Mouse (Mus musculus): Measurements from ENCODE around the gene F8. TPM values are rescaled to one million over a fixed set of nuclear protein-coding genes. Genes with fewer than 3 reads are reported as not detected.

F8 gene
- 2.0 and 2.2 TPM in 2 replicates for polyA plus RNA-seq (2016; fragmentation: Nextera tagmentation; extraction: Ambion mirVana)

DNA sequence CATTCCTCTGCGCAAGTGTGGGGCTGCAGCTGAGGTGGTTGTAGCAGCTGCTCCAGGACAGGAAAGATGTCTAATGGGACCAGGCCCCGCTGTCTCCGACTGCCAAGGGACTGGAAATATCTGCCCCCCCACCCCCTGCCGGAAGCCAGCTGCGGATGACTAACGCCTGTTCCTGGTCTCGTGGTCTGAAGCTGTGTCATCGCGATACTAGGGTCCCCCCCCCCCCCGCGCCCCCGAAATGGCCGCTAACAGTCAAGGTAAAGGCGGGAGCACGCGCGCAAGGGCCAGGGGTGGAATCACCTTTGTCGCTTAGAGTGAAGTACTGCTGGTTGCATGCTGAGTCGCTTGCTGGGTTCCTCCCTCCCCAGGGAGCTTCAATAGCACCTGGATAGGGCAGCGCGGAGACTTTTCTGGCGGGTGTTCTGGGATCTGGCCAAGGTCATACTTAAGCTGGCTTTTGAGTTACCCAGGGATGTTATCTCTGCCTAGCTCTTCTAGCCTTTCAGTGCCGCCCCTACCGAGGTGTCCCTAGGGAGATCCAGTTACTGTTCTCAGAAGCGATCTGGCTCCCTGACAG is at the start of gene F8, which contains the start of gene Fundc2:
TSS of gene F8 (minus strand) at position 421 of the 577 bp plus-strand sequence.
TSS of gene Fundc2 (plus strand) at position 205 of the 577 bp plus-strand sequence.
- WGBS = 12% methylated on average over 25 of the region's 25 CpGs
- no peaks in the 10 kb centered on the region for H3K4me1 ChIP-seq
- ATAC-seq (ENCODE audit: insufficient number of reproducible peaks, insufficient read depth, low FRiP score, low TSS enrichment) = peak; percentile 95
- peak within 1 kb of the TSS; percentile 40 for H3K4me2 ChIP-seq (replicated peaks)
- H3K36me3 ChIP-seq = no peaks in the 10 kb centered on the region
- no peaks in the 10 kb centered on the region for H3K27me3 ChIP-seq
- peak within 1 kb of the TSS; percentile 57 for H3K9ac ChIP-seq
- H3K27ac ChIP-seq = 0 out of 2 replicates have a peak within 1 kb of the TSS, but pooled peaks have one; percentile 57
- no peaks in the 10 kb centered on the region for H3K9me3 ChIP-seq
- peak within 1 kb of the TSS; percentile 45 for H3K4me3 ChIP-seq

- ATAC-seq (ENCODE audit: insufficient number of reproducible peaks, insufficient read depth, low FRiP score, low TSS enrichment) = peak; percentile 99
- Histone ChIP-seq H3K9me3 (no peaks in the 10 kb centered on the region), H3K9ac (peak within 1 kb of the TSS; percentile 61), H3K4me1 (no peaks in the 10 kb centered on the region), H3K4me2 (replicated peaks) (peak within 1 kb of the TSS; percentile 46), H3K27me3 (no peaks in the 10 kb centered on the region), H3K4me3 (peak within 1 kb of the TSS; percentile 47), H3K27ac (peak within 1 kb of the TSS; percentile 86), H3K36me3 (no peaks in the 10 kb centered on the region)
- 18% methylated on average over 52 of the region's 52 CpGs for WGBS
Observed at GRCm38 (mm10) chrX:75415936-75416785, 33.7 kb upstream of the F8 start, which contains the start of the genes Cmc4, Mtcp1 and Brcc3. Gene Cmc4, minus strand, starts transcription at chrX:75416584. Gene Mtcp1, minus strand, starts transcription at chrX:75416588. Gene Brcc3, plus strand, starts transcription at chrX:75416628.

- Histone ChIP-seq H3K36me3 (no peaks in the 10 kb centered on the region), H3K27ac (no peak overlapping the region), H3K4me2 (replicated peaks) (no peak overlapping the region), H3K9me3 (no peaks in the 10 kb centered on the region), H3K4me3 (no peak overlapping the region), H3K9ac (no peak overlapping the region), H3K27me3 (no peaks in the 10 kb centered on the region), H3K4me1 (no peaks in the 10 kb centered on the region)
- no peak for ATAC-seq (ENCODE audit: insufficient number of reproducible peaks, insufficient read depth, low FRiP score, low TSS enrichment)
- WGBS = 86% methylated on average over 1 of the region's 1 CpGs
Observed at GRCm38 (mm10) chrX:75409711-75410110, 27.3 kb upstream of the F8 start.

- no peak overlapping the region for H3K4me3 ChIP-seq
- no peak for ATAC-seq (ENCODE audit: insufficient number of reproducible peaks, insufficient read depth, low FRiP score, low TSS enrichment)
Observed at GRCm38 (mm10) chrX:75403350-75403749, 20.9 kb upstream of the F8 start.

DNA sequence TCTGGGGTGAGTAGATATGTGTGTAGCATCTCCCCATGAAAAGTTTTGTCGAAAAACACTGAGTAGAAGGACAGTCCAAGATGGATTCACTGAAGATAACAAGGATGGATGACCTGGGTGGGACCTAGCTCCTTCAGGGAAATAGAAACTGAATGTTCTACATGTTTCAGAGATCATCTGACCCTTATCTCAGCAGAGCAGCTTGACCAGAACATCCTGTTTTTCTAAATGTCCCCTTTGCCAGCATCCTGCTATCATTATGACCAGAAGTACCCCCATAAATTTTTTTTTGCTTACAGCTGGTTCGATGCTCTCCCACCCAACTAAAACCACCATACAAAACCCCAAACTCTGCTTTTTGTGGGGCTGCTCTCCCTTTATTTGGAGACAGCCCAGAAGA is 20.3 kb upstream of the F8 start:
- Histone ChIP-seq H3K4me1 (no peaks in the 10 kb centered on the region), H3K27me3 (no peaks in the 10 kb centered on the region), H3K9ac (no peak overlapping the region), H3K9me3 (no peaks in the 10 kb centered on the region), H3K36me3 (no peaks in the 10 kb centered on the region), H3K4me2 (replicated peaks) (no peak overlapping the region), H3K4me3 (no peak overlapping the region), H3K27ac (no peak overlapping the region)
- no peak for ATAC-seq (ENCODE audit: insufficient number of reproducible peaks, insufficient read depth, low FRiP score, low TSS enrichment)
- WGBS = 80% methylated on average over 2 of the region's 2 CpGs

More at GRCm38 (mm10) chrX:75403350-75403749, 20.9 kb upstream of the F8 start:
- H3K4me1 ChIP-seq = no peaks in the 10 kb centered on the region
- no peak overlapping the region for H3K27ac ChIP-seq
- no peak overlapping the region for H3K9ac ChIP-seq
- H3K4me2 ChIP-seq (replicated peaks) = no peak overlapping the region
- H3K36me3 ChIP-seq = no peaks in the 10 kb centered on the region
- H3K27me3 ChIP-seq = no peaks in the 10 kb centered on the region
- no peaks in the 10 kb centered on the region for H3K9me3 ChIP-seq

DNA sequence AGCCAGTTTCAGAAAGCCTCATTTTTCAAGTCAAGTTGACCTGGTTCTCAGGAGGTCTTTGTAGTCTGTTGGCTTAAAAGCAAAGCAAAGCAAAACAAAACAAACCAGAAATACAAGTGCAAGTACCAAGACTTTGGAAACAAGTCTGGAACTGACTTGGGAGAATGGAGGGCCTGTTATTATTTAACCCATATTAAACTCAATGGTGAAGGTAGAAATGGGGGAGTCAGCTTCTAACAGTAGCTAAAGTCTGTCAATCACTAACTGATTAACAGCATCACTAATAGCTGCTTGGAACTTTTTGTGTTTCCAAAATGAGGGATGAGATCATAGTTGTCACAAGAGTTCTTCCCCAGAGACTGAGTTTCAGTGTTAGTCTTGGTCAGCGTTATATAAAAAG is 17.1 kb upstream of the F8 start:
- no peak for ATAC-seq (ENCODE audit: insufficient number of reproducible peaks, insufficient read depth, low FRiP score, low TSS enrichment)
- Histone ChIP-seq H3K27ac (no peak overlapping the region), H3K36me3 (0 out of 2 replicates have a peak, but pooled peaks cover 3% of the 10 kb centered on the region), H3K4me3 (no peak overlapping the region), H3K9ac (no peak overlapping the region), H3K4me2 (replicated peaks) (no peak overlapping the region), H3K9me3 (no peaks in the 10 kb centered on the region), H3K4me1 (no peaks in the 10 kb centered on the region), H3K27me3 (no peaks in the 10 kb centered on the region)
- WGBS = 83% methylated on average over 1 of the region's 1 CpGs

GRCm38 (mm10) chrX:75381699-75382098 is 716 bp downstream of the F8 start:
- Histone ChIP-seq H3K36me3 (no peaks in the 10 kb centered on the region), H3K9ac (no peak overlapping the region), H3K27ac (no peak overlapping the region), H3K9me3 (no peaks in the 10 kb centered on the region), H3K4me2 (replicated peaks) (peak overlapping the region; percentile 40; the same call in 1 of the 2 replicates), H3K4me1 (no peaks in the 10 kb centered on the region), H3K4me3 (peak overlapping the region; percentile 45), H3K27me3 (no peaks in the 10 kb centered on the region)
- WGBS = 70% methylated on average over 5 of the region's 5 CpGs
- ATAC-seq (ENCODE audit: insufficient number of reproducible peaks, insufficient read depth, low FRiP score, low TSS enrichment) = no peak

GRCm38 (mm10) chrX:75381176-75381575 is 1.2 kb downstream of the F8 start:
- 80% methylated on average over 1 of the region's 1 CpGs for WGBS
- no peaks in the 10 kb centered on the region for H3K36me3 ChIP-seq
- no peaks in the 10 kb centered on the region for H3K9me3 ChIP-seq
- no peaks in the 10 kb centered on the region for H3K4me1 ChIP-seq
- H3K4me3 ChIP-seq = no peak overlapping the region
- no peak overlapping the region for H3K9ac ChIP-seq
- no peak overlapping the region for H3K4me2 ChIP-seq (replicated peaks)
- no peaks in the 10 kb centered on the region for H3K27me3 ChIP-seq
- no peak for ATAC-seq (ENCODE audit: insufficient number of reproducible peaks, insufficient read depth, low FRiP score, low TSS enrichment)
- no peak overlapping the region for H3K27ac ChIP-seq

DNA sequence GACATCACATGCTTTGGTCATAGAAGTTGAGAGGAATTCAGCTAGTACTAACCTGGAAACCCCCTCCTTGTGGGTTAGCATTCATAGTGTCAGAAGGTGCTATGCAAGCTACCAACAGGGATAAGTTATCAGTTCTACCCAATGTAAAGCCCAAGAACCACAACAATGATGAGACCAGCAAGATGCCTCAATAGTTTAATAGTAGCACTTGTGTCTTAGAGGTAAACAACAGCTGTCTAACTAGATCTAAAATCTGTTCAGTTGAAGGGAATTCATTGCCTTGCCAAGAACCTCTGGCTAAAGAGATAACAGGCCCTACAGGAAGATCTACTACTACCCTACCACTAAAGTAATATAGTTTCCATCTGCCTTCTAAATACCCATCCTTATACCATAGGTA is 5.6 kb downstream of the F8 start:
- Histone ChIP-seq H3K27ac (no peak overlapping the region), H3K4me3 (no peak overlapping the region), H3K36me3 (no peaks in the 10 kb centered on the region), H3K9ac (no peak overlapping the region), H3K4me1 (no peaks in the 10 kb centered on the region), H3K27me3 (no peaks in the 10 kb centered on the region), H3K4me2 (replicated peaks) (no peak overlapping the region), H3K9me3 (no peaks in the 10 kb centered on the region)
- no peak for ATAC-seq (ENCODE audit: insufficient number of reproducible peaks, insufficient read depth, low FRiP score, low TSS enrichment)

GRCm38 (mm10) chrX:75372666-75373425 is 9.6 kb downstream of the F8 start:
- no peaks in the 10 kb centered on the region for H3K4me1 ChIP-seq
- H3K27me3 ChIP-seq = no peaks in the 10 kb centered on the region
- H3K4me3 ChIP-seq = no peak overlapping the region
- no peaks in the 10 kb centered on the region for H3K36me3 ChIP-seq
- H3K9me3 ChIP-seq = no peaks in the 10 kb centered on the region
- H3K27ac ChIP-seq = no peak overlapping the region
- H3K9ac ChIP-seq = no peak overlapping the region
- no peak for ATAC-seq (ENCODE audit: insufficient number of reproducible peaks, insufficient read depth, low FRiP score, low TSS enrichment)
- WGBS = 74% methylated on average over 2 of the region's 2 CpGs
- no peak overlapping the region for H3K4me2 ChIP-seq (replicated peaks)

- no peak overlapping the region for H3K4me3 ChIP-seq
- no peak overlapping the region for H3K27ac ChIP-seq
- H3K27me3 ChIP-seq = no peaks in the 10 kb centered on the region
- H3K4me2 ChIP-seq (replicated peaks) = no peak overlapping the region
- no peak overlapping the region for H3K9ac ChIP-seq
- no peaks in the 10 kb centered on the region for H3K4me1 ChIP-seq
- H3K9me3 ChIP-seq = no peaks in the 10 kb centered on the region
- ATAC-seq (ENCODE audit: insufficient number of reproducible peaks, insufficient read depth, low FRiP score, low TSS enrichment) = no peak
- no peaks in the 10 kb centered on the region for H3K36me3 ChIP-seq
Observed at GRCm38 (mm10) chrX:75370197-75370596, 12.2 kb downstream of the F8 start.

All from embryonic facial prominence, embryonic 12.5 days (tissue).